Mouse (Mus musculus) layer of hippocampus, adult 8-10 months (tissue): Measurements from ENCODE around the gene Smad3. TPM values are rescaled to one million over a fixed set of nuclear protein-coding genes. Genes with fewer than 3 reads are reported as not detected.
A peak's percentile ranks its signal among the peaks of the same experiment; 100 is the strongest.

Experiments used
- DNase-seq, 2 experiments: peaks; one replicate each; pipeline ENCODE4 v3.0.0; 2022; ENCODE audit warnings: low spot score in 2 of 2
- total RNA-seq, 4 experiments: library from RNA; stranded (reverse); gene quantifications; 2 replicates each; pipeline ENCODE4 v1.2.4; 2022

Gene Smad3
- total RNA-seq, 4 experiments from 2014 or later: 48.8 to 57.3 (median 53.6) TPM

GRCm38 (mm10) chr9:63641983-63642646, 115.7 kb downstream of the Smad3 start:
- no peak for DNase-seq

GRCm38 (mm10) chr9:63636113-63636512, 121.7 kb downstream of the Smad3 start:
- no peak for DNase-seq

GRCm38 (mm10) chr9:63633334-63633733, 124.5 kb downstream of the Smad3 start:
- no peak for DNase-seq

GRCm38 (mm10) chr9:63632924-63633323, 124.9 kb downstream of the Smad3 start:
- peak; percentile 70 to 74 for DNase-seq

GRCm38 (mm10) chr9:63632045-63632444, 125.7 kb downstream of the Smad3 start:
- no peak for DNase-seq

- peak in 1 of 2 experiments; percentile 48 for DNase-seq
Observed at GRCm38 (mm10) chr9:63625090-63625756, 132.6 kb downstream of the Smad3 start.

GRCm38 (mm10) chr9:63623895-63624569, 133.8 kb downstream of the Smad3 start:
- no peak for DNase-seq

- DNase-seq: no peak
Observed at GRCm38 (mm10) chr9:63617967-63618366, 139.8 kb downstream of the Smad3 start.

GRCm38 (mm10) chr9:63614018-63614985, 143.5 kb downstream of the Smad3 start:
- no peak for DNase-seq

- no peak for DNase-seq
Observed at GRCm38 (mm10) chr9:63613569-63613968, 144.2 kb downstream of the Smad3 start.

GRCm38 (mm10) chr9:63612565-63613515, 145.0 kb downstream of the Smad3 start:
- DNase-seq: no peak

GRCm38 (mm10) chr9:63611967-63612366, 145.8 kb downstream of the Smad3 start:
- DNase-seq: no peak

- DNase-seq: no peak
Observed at GRCm38 (mm10) chr9:63610841-63611366, 146.9 kb downstream of the Smad3 start.

- DNase-seq: no peak
Observed at GRCm38 (mm10) chr9:63610231-63610630, 147.6 kb downstream of the Smad3 start.

GRCm38 (mm10) chr9:63609776-63610175, 148.0 kb downstream of the Smad3 start:
- DNase-seq: no peak

- no peak for DNase-seq
Observed at GRCm38 (mm10) chr9:63609246-63609645, 148.5 kb downstream of the Smad3 start.

GRCm38 (mm10) chr9:63608006-63608405, 149.8 kb downstream of the Smad3 start:
- DNase-seq: no peak

GRCm38 (mm10) chr9:63606594-63606993, 151.2 kb downstream of the Smad3 start:
- no peak for DNase-seq

- no peak for DNase-seq
Observed at GRCm38 (mm10) chr9:63603849-63604248, 153.9 kb downstream of the Smad3 start.
